Mouse (Mus musculus): ENCODE results near the gene Nectin3.

GRCm38 (mm10) chr16:46507944-46508333 is 9.6 kb upstream of the Nectin3 start:
- TF ChIP-seq CTCF (IDR thresholded peaks at IDR 0.05 in 2 of 3, conservative IDR thresholded peaks at IDR 0.05 in 1 of 3; ENCODE audit: control insufficient read depth in 1 of 3, insufficient read depth in 1 of 3, low read depth in 2 of 3, low read length in 3 of 3, poor library complexity in 1 of 3, severe bottlenecking in 1 of 3) (no peak), CHD2 (IDR thresholded peaks at IDR 0.05; ENCODE audit: low read length) (no peak), GATA1 (IDR thresholded peaks at IDR 0.05; ENCODE audit: low read depth, low read length) (no peak), POLR2A (IDR thresholded peaks at IDR 0.05; ENCODE audit: control insufficient read depth in 1 of 2, insufficient read depth in 1 of 2, low read depth in 1 of 2, low read length in 2 of 2, poor library complexity in 1 of 2) (no peak), USF2 (IDR thresholded peaks at IDR 0.05; ENCODE audit: borderline replicate concordance in 1 of 2, insufficient read depth in 1 of 2, low read depth in 1 of 2, low read length in 2 of 2) (no peak)
